Mouse (Mus musculus) stomach, embryonic 15.5 days (tissue): ENCODE measurements around the gene Tlr3. TPM values are rescaled to one million over a fixed set of nuclear protein-coding genes. Genes with fewer than 3 reads are reported as not detected.

Experiments used
- polyA plus RNA-seq: library from polyadenylated mRNA; unstranded; fragments of >200 nt; fragmentation: Nextera tagmentation; extraction: Ambion mirVana; gene quantifications from 2 replicates; pipeline ENCODE4 v1.2.1, GENCODE M21; 2015

The Tlr3 gene
- polyA plus RNA-seq, 1 experiment from 2014 or later: 3.0 TPM

Other genes with a start within 250 kb of the Tlr3 start
- 0.93 and 1.5 TPM in 2 replicates for gene F11, start 149.0 kb downstream of the Tlr3 start, polyA plus RNA-seq
- 0.21 and 0.44 TPM in 2 replicates for gene Klkb1, start 116.2 kb downstream of the Tlr3 start, polyA plus RNA-seq
- gene Gm45753, start 102.6 kb downstream of the Tlr3 start, polyA plus RNA-seq: 0.32 and 1.2 TPM in 2 replicates
- 3.6 and 4.5 TPM in 2 replicates for gene Cyp4v3, start 77.9 kb downstream of the Tlr3 start, polyA plus RNA-seq
- gene Fam149a, start 28.8 kb downstream of the Tlr3 start, polyA plus RNA-seq: 18.3 and 24.8 TPM in 2 replicates
- 25.9 and 28.8 TPM in 2 replicates for gene Sorbs2, start 96.7 kb upstream of the Tlr3 start, polyA plus RNA-seq